Mouse (Mus musculus): ENCODE measurements around the gene Cntnap5a.
"Not testable (repeated sequence)": the region's sequence is repeated elsewhere in the genome, so short reads cannot be mapped to it uniquely, and the experiment has no call there.

The Cntnap5a gene

GRCm38 (mm10) chr1:116044083-116044482 lies 359.5 kb downstream of the Cntnap5a start:
- no peak for DNase-seq (ENCODE audit: low read depth)

GRCm38 (mm10) chr1:116107010-116107723 lies 422.6 kb downstream of the Cntnap5a start:
- DNase-seq (ENCODE audit: low read depth): no peak

DNA sequence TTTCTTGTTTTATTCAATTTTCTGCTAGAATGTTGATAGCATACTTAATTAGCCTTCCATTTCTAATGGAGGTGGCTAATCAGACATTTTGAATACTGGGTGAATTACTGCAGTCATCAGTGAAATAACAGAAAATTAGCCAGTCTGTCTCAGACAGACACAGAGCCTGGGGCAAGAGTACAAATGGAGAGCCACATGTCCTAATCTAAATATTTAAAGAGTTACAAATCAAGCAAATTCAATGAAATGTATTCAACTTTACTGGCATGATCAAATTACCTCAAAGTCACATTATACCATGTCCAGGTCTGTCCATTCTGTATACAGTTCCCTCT lies 423.1 kb downstream of the Cntnap5a start:
- no peak for DNase-seq (ENCODE audit: low read depth)

- DNase-seq (ENCODE audit: low read depth): no peak
These were observed 423.8 kb downstream of the Cntnap5a start for GRCm38 (mm10) chr1:116108381-116108780.

DNA sequence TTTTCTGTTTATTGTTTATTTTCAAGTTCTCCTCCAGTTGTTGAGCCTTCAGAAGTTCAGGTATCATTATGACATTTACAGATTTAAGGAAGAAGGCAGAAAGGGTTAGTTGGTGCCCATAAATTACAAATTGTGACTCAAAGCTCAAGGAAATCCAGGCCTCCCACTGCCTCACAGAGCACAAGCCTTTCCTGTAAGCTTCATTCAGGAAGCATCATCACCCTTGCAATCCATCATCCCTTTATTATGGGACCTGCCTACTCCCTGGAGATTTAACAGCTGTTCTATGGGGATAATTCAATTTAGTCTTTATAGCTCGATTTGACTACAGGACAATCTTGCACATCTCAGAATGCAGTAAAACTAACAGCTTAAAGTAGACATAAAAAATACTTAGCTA lies 441.2 kb downstream of the Cntnap5a start:
- DNase-seq (ENCODE audit: low read depth): no peak

GRCm38 (mm10) chr1:116127085-116127484 lies 442.5 kb downstream of the Cntnap5a start:
- DNase-seq (ENCODE audit: low read depth): no peak

DNA sequence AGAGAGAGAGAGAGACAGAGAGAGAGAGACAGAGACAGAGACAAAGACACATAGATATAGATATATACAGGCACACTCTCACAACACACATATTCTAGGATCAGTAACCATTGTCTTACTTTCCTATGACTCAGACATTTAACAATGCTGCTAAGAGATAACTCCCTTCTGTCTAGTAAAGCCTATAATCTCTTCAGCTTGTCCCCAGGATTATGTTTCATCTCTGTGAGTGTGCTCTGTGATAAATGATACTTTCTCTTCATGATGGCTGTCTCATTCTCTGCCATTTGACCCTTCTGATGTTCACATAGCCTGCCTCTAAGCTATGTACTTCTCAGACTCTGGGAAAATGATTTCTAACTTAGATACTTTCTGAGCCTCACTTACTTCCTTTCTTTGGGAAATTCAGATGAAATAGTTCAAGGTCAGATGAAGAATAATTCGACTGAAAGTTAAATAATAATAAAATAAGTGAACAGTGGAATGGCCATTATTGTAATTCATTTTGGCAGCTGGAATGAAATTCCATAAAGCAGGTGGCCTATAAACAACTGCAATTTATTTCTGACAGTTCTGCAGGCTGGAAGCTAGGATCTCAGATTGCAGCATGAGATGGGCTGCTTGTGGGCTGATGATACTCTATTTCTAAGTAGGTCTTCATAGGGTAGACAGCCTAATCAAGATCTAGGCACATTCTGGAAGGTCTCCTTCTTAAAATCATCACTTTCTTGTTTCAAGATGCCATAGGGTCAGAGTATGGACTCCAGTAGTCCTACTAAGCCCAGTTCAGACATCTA lies 444.1 kb downstream of the Cntnap5a start:
- DNase-seq (ENCODE audit: low read depth): no peak

- no peak for DNase-seq (ENCODE audit: low read depth)
These were observed 447.9 kb downstream of the Cntnap5a start for GRCm38 (mm10) chr1:116132471-116132870.

DNA sequence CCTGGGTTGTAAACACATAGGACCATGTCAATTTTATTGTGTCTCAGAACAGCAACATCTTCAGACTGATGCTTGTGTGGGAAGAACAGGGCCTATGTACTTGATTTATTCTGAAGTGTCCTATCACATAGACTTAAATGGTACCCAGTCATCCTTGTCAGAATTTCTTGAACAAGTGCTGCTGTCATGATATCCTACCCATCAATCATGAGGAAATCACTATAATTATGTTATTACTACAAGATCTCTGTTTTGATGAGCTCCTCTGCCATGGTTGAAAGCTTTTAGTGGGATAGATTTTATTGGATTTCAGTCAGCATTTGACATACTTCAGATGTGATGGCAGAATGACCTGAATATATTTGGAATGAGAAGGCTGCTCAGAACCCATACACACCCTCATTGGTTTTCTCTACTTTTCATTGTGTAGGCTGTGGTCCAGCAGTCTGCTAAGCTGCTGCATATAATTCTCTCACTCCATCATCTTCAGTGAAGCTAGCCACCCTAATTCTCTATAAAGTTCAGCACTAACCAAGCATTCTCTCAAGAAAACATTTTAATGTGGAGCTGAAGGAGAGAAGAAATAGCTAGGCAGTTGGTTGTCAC lies 465.3 kb downstream of the Cntnap5a start:
- DNase-seq (ENCODE audit: low read depth): no peak

GRCm38 (mm10) chr1:116184471-116184870 lies 499.9 kb downstream of the Cntnap5a start:
- no peak for DNase-seq (ENCODE audit: low read depth)

DNA sequence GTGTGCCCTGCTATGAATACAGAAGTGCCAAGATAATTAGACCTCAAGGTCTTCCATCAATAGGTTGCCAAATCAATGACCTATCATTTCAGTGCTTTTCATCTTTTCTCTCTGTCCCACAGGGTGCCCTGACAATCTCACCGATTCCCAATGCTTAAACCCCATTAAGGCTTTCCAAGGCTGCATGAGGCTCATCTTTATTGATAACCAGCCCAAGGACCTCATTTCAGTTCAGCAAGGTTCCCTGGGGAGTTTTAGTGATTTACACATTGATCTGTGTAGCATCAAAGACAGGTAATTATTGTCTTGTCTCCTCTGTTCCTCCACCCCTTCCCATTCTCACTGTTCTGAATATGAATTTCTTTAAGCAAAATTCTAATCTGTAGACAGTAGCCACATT lies 503.6 kb downstream of the Cntnap5a start:
- not testable (repeated sequence) for DNase-seq (ENCODE audit: low read depth)

DNA sequence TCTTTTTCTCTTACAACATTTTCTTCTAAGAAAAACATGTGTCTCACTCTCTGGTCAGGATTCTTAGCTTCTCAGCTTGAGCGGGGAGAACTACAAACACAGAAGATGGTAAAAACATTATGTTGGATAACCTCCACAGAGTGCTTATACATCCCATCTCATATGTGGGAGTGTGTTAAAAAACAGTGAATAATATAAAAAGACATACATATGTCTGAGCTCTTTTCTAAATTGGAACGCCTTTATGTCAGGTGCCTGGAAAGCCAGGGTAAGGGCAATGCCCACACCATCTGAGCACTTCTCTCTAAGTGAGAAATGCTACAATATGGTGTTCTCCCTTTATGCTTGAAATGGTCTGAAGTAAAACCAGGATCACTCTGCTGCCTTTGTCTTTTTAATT lies 507.7 kb downstream of the Cntnap5a start:
- DNase-seq (ENCODE audit: low read depth): no peak

DNA sequence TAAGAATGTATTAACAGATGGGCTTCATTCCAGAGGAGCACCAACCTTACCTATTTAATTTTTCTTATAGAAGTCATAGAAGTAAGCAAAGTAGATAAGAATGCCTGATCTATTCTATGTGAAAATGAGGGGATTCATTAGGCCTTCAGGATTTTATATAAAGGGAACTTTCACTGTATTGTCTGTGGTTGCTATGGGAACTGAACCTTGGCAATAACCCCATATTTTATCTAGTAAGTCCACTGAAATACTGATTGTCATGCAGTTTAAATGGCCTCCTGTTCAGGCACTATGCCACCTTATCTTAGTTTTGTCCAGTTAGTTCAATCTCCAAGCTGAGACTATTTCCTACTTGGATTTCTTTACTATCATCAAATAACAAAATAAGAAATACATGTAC lies 532.3 kb downstream of the Cntnap5a start:
- DNase-seq (ENCODE audit: low read depth): no peak

DNA sequence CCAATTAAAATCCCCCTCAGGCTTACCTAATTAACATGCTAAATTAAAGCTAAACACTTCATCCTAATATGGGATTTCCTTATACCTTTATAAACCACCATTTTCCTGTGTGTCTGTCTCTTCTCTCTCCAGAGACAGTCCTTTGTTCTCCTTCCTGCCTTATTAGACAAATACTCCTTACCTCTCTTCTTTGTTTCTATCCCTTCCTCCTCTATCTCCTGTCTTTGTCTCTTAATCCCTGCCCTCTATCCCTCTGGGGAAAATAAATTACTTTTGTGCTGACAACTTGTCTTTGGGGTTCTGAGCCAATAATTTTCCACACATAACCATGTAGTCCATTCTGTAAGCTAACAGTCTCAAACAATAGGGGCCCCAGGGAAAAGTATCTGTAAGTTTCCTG lies 556.0 kb downstream of the Cntnap5a start:
- no peak for DNase-seq (ENCODE audit: low read depth)

DNA sequence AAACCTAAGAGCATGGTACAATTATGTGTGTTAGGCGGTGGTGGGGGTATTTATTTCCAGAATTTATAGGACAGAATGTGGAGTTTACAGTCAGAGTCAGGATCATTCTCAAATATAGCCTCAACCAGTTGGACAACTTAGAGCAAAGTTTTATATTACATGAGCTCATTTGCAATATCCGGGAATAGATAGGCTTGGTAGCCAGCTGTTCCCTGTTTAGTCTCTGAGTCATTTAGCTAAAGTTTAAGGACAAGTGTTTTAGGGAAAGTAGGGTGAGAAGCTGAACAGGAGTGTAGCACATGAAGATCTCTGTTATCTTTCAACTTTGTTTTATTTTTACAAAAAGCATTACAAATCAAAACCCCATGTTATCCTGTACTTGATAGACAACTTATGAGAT lies 559.3 kb downstream of the Cntnap5a start:
- DNase-seq (ENCODE audit: low read depth): no peak

GRCm38 (mm10) chr1:116281144-116281543 lies 596.6 kb downstream of the Cntnap5a start:
- no peak for DNase-seq (ENCODE audit: low read depth)

DNA sequence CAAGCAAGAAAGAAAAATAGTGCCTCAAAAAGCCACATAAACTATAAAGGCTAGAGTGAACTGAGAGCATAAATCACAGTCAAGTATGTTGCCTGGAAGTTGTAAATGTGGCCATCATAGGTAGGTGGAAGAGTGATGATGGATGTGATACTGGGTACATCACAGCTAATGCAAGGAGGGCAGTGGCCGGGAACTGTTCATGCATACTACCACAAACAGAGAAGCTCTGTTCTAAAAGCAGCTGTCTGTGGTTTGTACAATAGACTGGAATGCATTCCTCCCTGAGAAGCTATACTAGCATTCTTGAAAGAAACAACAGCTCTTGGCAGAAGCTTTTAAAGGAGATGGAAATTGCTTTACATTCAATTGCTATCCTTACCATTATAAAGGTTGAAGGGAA lies 599.4 kb downstream of the Cntnap5a start:
- DNase-seq (ENCODE audit: low read depth): no peak

DNA sequence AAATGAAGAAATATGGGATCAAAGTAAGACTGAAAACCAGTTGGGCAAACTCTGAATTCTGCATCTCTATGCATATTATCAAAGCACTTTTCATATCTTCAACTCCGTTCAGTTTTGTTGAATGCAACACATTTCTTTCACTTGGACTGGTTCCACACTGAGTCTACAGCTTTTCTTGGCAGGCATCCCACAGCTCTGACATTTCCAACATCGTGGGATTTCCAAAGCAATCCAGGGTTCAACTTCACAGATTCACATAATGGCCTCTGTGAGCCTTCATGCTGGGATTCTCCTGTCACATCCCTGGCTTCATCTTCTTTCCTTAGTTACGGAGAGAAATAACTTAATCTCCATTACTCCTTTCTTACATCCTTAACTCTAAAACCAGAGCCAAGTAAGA lies 622.0 kb downstream of the Cntnap5a start:
- DNase-seq (ENCODE audit: low read depth): no peak

DNA sequence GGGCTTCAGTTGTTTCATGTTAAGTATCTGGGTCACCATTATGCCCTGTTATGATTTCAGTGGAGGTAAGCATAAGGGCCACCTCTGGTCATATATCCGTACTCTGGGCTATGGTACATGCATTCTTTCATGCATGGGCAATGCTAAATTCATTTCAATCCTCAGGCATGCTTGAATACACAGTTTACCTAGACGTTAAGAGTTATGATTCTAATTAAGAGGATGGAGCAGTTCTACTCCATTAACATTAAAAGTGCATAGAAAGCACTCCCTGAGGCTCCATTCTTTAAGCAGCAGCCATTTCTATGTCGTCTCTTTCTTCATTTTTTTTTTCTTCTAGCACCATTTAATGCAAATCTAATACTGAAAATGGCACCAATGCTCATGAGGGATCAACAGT lies 627.0 kb downstream of the Cntnap5a start:
- DNase-seq (ENCODE audit: low read depth): no peak

- DNase-seq (ENCODE audit: low read depth): no peak
These were observed 628.7 kb downstream of the Cntnap5a start for GRCm38 (mm10) chr1:116313269-116313668.

DNA sequence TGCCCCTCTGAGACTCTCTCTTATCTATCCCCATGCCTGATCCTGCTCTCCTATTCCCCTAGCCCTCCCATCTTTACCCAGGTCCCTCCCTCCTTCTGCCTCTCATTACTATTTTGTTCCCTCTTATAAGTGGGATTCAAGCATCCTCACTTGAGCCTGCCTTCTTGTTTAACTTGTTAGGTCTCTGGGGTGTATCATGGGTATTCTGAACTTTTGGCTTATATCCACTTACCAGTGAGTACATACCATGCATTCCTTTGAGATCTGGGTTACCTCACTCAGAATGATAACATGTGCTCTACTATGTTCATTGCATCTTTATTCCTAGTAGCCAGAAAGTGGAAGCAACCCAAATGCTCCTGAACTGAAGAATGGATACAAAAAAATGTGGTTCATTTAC lies 639.9 kb downstream of the Cntnap5a start:
- no peak for DNase-seq (ENCODE audit: low read depth)

DNA sequence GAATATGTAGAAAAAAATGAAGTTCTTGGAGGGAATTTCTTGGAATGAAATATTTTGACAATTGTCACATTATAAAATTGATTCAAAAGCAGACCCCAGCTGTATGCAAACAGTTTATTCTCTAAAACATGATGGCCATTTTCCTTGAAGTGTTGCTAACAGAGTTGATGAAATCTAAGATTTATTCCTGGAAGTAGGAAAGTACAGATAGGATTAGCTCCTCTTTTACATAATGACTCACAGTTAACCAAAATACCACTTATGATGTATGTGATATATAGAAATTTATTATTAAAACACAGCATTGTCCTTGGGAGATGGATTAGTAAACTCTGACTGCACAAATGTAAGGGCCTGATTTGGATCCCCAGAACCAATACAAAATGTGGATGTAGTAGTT lies 669.1 kb downstream of the Cntnap5a start:
- DNase-seq (ENCODE audit: low read depth): no peak

DNA sequence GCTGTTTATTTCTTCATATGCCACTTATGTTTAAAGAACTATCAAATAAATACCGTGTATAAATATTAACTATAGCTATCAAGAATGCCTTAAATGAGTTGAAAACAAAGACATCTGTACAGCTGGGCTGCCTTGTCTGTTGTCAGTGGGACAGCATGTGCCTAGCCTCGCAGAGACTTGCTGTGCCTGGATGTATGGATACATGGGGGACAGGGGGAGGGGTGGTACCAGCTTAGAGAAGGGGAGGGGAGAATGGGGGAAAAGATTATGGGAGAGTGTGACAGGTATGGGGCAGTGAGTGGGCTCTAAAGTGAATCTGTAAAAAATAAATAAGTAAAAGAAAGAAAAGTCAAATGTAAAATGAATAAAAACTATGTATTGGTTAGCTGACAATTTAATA lies 681.0 kb downstream of the Cntnap5a start:
- no peak for DNase-seq (ENCODE audit: low read depth)

All from c-Kit-positive CD71-negative TER-119-negative erythroid progenitor cells, embryonic 14.5 days (primary cell).